Mouse (Mus musculus): Measurements from ENCODE around the gene Kif6. TPM values are rescaled to one million over a fixed set of nuclear protein-coding genes. Genes with fewer than 3 reads are reported as not detected.

The Kif6 gene
- polyA plus RNA-seq, 1 experiment from 2014 or later = 1.6 TPM

GRCm38 (mm10) chr17:49624572-49624971, 9.6 kb downstream of the Kif6 start:
- H3K27ac ChIP-seq (ENCODE audit: low read depth, low read length) = no peak overlapping the region
- no peaks in the 10 kb centered on the region for H3K27me3 ChIP-seq (ENCODE audit: control insufficient read depth, insufficient read depth, low read length)
- no peak overlapping the region for H3K4me3 ChIP-seq (ENCODE audit: low read depth, low read length)
- H3K4me2 ChIP-seq = no peak overlapping the region
- no peak for DNase-seq (ENCODE audit: low spot score, missing footprints)
- no peak for ATAC-seq (ENCODE audit: low FRiP score)
- no peak overlapping the region for H3K9ac ChIP-seq (ENCODE audit: low read length)
- 81% methylated on average over 9 of the region's 9 CpGs for WGBS
- no peaks in the 10 kb centered on the region for H3K4me1 ChIP-seq (ENCODE audit: control insufficient read depth, insufficient read depth, low read length)
- no peaks in the 10 kb centered on the region for H3K9me3 ChIP-seq (ENCODE audit: control insufficient read depth, low read length)
- H3K36me3 ChIP-seq (ENCODE audit: control insufficient read depth, insufficient read depth, low read length) = no peaks in the 10 kb centered on the region

- Histone ChIP-seq H3K9me3 (ENCODE audit: control insufficient read depth, low read length) (no peaks in the 10 kb centered on the region), H3K9ac (ENCODE audit: low read length) (no peak overlapping the region), H3K27ac (ENCODE audit: low read depth, low read length) (no peak overlapping the region), H3K36me3 (ENCODE audit: control insufficient read depth, insufficient read depth, low read length) (no peaks in the 10 kb centered on the region), H3K4me3 (ENCODE audit: low read depth, low read length) (no peak overlapping the region), H3K27me3 (ENCODE audit: control insufficient read depth, insufficient read depth, low read length) (no peaks in the 10 kb centered on the region), H3K4me1 (ENCODE audit: control insufficient read depth, insufficient read depth, low read length) (no peaks in the 10 kb centered on the region), H3K4me2 (no peak overlapping the region)
- ATAC-seq (ENCODE audit: low FRiP score) = no peak
- WGBS = 82% methylated on average over 13 of the region's 13 CpGs
- no peak for DNase-seq (ENCODE audit: low spot score, missing footprints)
Measured at GRCm38 (mm10) chr17:49627011-49627794, 12.3 kb downstream of the Kif6 start.

- no peak overlapping the region for H3K4me3 ChIP-seq (ENCODE audit: low read depth, low read length)
- no peaks in the 10 kb centered on the region for H3K4me1 ChIP-seq (ENCODE audit: control insufficient read depth, insufficient read depth, low read length)
- H3K27ac ChIP-seq (ENCODE audit: low read depth, low read length) = no peak overlapping the region
- no peak overlapping the region for H3K9ac ChIP-seq (ENCODE audit: low read length)
- H3K4me2 ChIP-seq = no peak overlapping the region
- H3K36me3 ChIP-seq (ENCODE audit: control insufficient read depth, insufficient read depth, low read length) = no peaks in the 10 kb centered on the region
- DNase-seq (ENCODE audit: low spot score, missing footprints) (no peak), ATAC-seq (ENCODE audit: low FRiP score) (no peak)
- H3K9me3 ChIP-seq (ENCODE audit: control insufficient read depth, low read length) = no peaks in the 10 kb centered on the region
- WGBS = 91% methylated on average over 8 of the region's 8 CpGs
- H3K27me3 ChIP-seq (ENCODE audit: control insufficient read depth, insufficient read depth, low read length) = no peaks in the 10 kb centered on the region
Measured at GRCm38 (mm10) chr17:49628875-49629274, 13.9 kb downstream of the Kif6 start.

GRCm38 (mm10) chr17:49633041-49633440, 18.1 kb downstream of the Kif6 start:
- 60% methylated on average over 8 of the region's 8 CpGs for WGBS
- no peak overlapping the region for H3K4me3 ChIP-seq (ENCODE audit: low read depth, low read length)
- no peaks in the 10 kb centered on the region for H3K4me1 ChIP-seq (ENCODE audit: control insufficient read depth, insufficient read depth, low read length)
- DNase-seq (ENCODE audit: low spot score, missing footprints) (no peak), ATAC-seq (ENCODE audit: low FRiP score) (no peak)
- H3K27ac ChIP-seq (ENCODE audit: low read depth, low read length) = no peak overlapping the region
- no peak overlapping the region for H3K4me2 ChIP-seq
- H3K9ac ChIP-seq (ENCODE audit: low read length) = no peak overlapping the region
- H3K36me3 ChIP-seq (ENCODE audit: control insufficient read depth, insufficient read depth, low read length) = no peaks in the 10 kb centered on the region
- H3K9me3 ChIP-seq (ENCODE audit: control insufficient read depth, low read length) = no peaks in the 10 kb centered on the region
- no peaks in the 10 kb centered on the region for H3K27me3 ChIP-seq (ENCODE audit: control insufficient read depth, insufficient read depth, low read length)

GRCm38 (mm10) chr17:49641903-49642302, 27.0 kb downstream of the Kif6 start:
- H3K4me1 ChIP-seq (ENCODE audit: control insufficient read depth, insufficient read depth, low read length) = no peaks in the 10 kb centered on the region
- no peak overlapping the region for H3K4me2 ChIP-seq
- no peaks in the 10 kb centered on the region for H3K27me3 ChIP-seq (ENCODE audit: control insufficient read depth, insufficient read depth, low read length)
- ATAC-seq (ENCODE audit: low FRiP score) (no peak), DNase-seq (ENCODE audit: low spot score, missing footprints) (no peak)
- H3K4me3 ChIP-seq (ENCODE audit: low read depth, low read length) = no peak overlapping the region
- H3K36me3 ChIP-seq (ENCODE audit: control insufficient read depth, insufficient read depth, low read length) = no peaks in the 10 kb centered on the region
- no peaks in the 10 kb centered on the region for H3K9me3 ChIP-seq (ENCODE audit: control insufficient read depth, low read length)
- WGBS = 92% methylated on average over 6 of the region's 6 CpGs
- no peak overlapping the region for H3K9ac ChIP-seq (ENCODE audit: low read length)
- no peak overlapping the region for H3K27ac ChIP-seq (ENCODE audit: low read depth, low read length)

GRCm38 (mm10) chr17:49642336-49642735, 27.4 kb downstream of the Kif6 start:
- Histone ChIP-seq H3K9me3 (ENCODE audit: control insufficient read depth, low read length) (no peaks in the 10 kb centered on the region), H3K9ac (ENCODE audit: low read length) (no peak overlapping the region), H3K4me1 (ENCODE audit: control insufficient read depth, insufficient read depth, low read length) (no peaks in the 10 kb centered on the region), H3K27ac (ENCODE audit: low read depth, low read length) (no peak overlapping the region), H3K4me2 (no peak overlapping the region), H3K4me3 (ENCODE audit: low read depth, low read length) (no peak overlapping the region), H3K27me3 (ENCODE audit: control insufficient read depth, insufficient read depth, low read length) (no peaks in the 10 kb centered on the region), H3K36me3 (ENCODE audit: control insufficient read depth, insufficient read depth, low read length) (no peaks in the 10 kb centered on the region)
- ATAC-seq (ENCODE audit: low FRiP score) = no peak
- 95% methylated on average over 8 of the region's 8 CpGs for WGBS
- DNase-seq (ENCODE audit: low spot score, missing footprints) = no peak

- DNase-seq (ENCODE audit: low spot score, missing footprints) = no peak
- H3K9ac ChIP-seq (ENCODE audit: low read length) = no peak overlapping the region
- no peaks in the 10 kb centered on the region for H3K9me3 ChIP-seq (ENCODE audit: control insufficient read depth, low read length)
- no peaks in the 10 kb centered on the region for H3K36me3 ChIP-seq (ENCODE audit: control insufficient read depth, insufficient read depth, low read length)
- H3K4me2 ChIP-seq = no peak overlapping the region
- 84% methylated on average over 11 of the region's 11 CpGs for WGBS
- no peak for ATAC-seq (ENCODE audit: low FRiP score)
- no peaks in the 10 kb centered on the region for H3K27me3 ChIP-seq (ENCODE audit: control insufficient read depth, insufficient read depth, low read length)
- H3K4me1 ChIP-seq (ENCODE audit: control insufficient read depth, insufficient read depth, low read length) = no peaks in the 10 kb centered on the region
- no peak overlapping the region for H3K27ac ChIP-seq (ENCODE audit: low read depth, low read length)
- no peak overlapping the region for H3K4me3 ChIP-seq (ENCODE audit: low read depth, low read length)
Measured at GRCm38 (mm10) chr17:49642889-49643490, 28.1 kb downstream of the Kif6 start.

GRCm38 (mm10) chr17:49646267-49646666, 31.3 kb downstream of the Kif6 start:
- Histone ChIP-seq H3K4me3 (ENCODE audit: low read depth, low read length) (no peak overlapping the region), H3K36me3 (ENCODE audit: control insufficient read depth, insufficient read depth, low read length) (no peaks in the 10 kb centered on the region), H3K9ac (ENCODE audit: low read length) (no peak overlapping the region), H3K27me3 (ENCODE audit: control insufficient read depth, insufficient read depth, low read length) (no peaks in the 10 kb centered on the region), H3K4me1 (ENCODE audit: control insufficient read depth, insufficient read depth, low read length) (no peaks in the 10 kb centered on the region), H3K27ac (ENCODE audit: low read depth, low read length) (no peak overlapping the region), H3K4me2 (no peak overlapping the region), H3K9me3 (ENCODE audit: control insufficient read depth, low read length) (no peaks in the 10 kb centered on the region)
- no peak for DNase-seq (ENCODE audit: low spot score, missing footprints)
- 92% methylated on average over 5 of the region's 5 CpGs for WGBS
- ATAC-seq (ENCODE audit: low FRiP score) = no peak

- Histone ChIP-seq H3K4me3 (ENCODE audit: low read depth, low read length) (no peak overlapping the region), H3K9me3 (ENCODE audit: control insufficient read depth, low read length) (no peaks in the 10 kb centered on the region), H3K4me2 (no peak overlapping the region), H3K36me3 (ENCODE audit: control insufficient read depth, insufficient read depth, low read length) (no peaks in the 10 kb centered on the region), H3K27me3 (ENCODE audit: control insufficient read depth, insufficient read depth, low read length) (no peaks in the 10 kb centered on the region), H3K9ac (ENCODE audit: low read length) (no peak overlapping the region), H3K27ac (ENCODE audit: low read depth, low read length) (no peak overlapping the region), H3K4me1 (ENCODE audit: control insufficient read depth, insufficient read depth, low read length) (0 out of 2 replicates have a peak, but pooled peaks cover 3% of the 10 kb centered on the region)
- ATAC-seq (ENCODE audit: low FRiP score) (no peak), DNase-seq (ENCODE audit: low spot score, missing footprints) (no peak)
- 78% methylated on average over 2 of the region's 2 CpGs for WGBS
Measured at GRCm38 (mm10) chr17:49648970-49649369, 34.0 kb downstream of the Kif6 start.
